Mouse (Mus musculus): ENCODE data around the gene Slc44a2. TPM values are rescaled to one million over a fixed set of nuclear protein-coding genes. Genes with fewer than 3 reads are reported as not detected.

The Slc44a2 gene
- polyA plus RNA-seq, 1 experiment from 2014 or later, result 14.4 TPM

DNA sequence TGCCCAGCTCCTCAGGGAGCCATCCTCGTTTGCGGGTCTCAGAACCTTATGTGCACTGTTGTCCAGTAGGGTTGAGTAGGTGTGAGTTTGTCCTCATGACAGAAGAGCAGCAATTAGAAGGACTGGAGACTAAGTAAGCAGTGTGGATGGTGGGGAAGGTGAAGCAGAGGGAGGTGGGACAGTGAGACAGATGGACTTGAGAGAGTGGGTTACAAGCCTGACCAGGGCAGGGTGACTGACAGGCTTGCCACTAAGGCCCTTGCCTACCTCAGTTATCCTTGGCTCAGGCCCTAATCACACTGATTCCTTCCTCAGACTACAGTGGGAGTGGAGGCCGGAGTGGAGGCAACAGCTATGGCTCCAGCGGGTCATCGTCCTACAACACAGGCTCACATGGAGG is 83.2 kb downstream of the Slc44a2 start:
- H3K9me3 ChIP-seq (ENCODE audit: low read length), result no peaks in the 10 kb centered on the region
- no peak overlapping the region for H3K9ac ChIP-seq (replicated peaks)
- DNase-seq, result no peak
- 0 out of 2 replicates have a peak, but pooled peaks cover 2% of the 10 kb centered on the region for H3K4me1 ChIP-seq (ENCODE audit: insufficient read depth)
- no peak for ATAC-seq
- no peaks in the 10 kb centered on the region for H3K27me3 ChIP-seq (ENCODE audit: insufficient read depth, low read length)
- TF ChIP-seq EP300 (IDR thresholded peaks at IDR 0.05; ENCODE audit: low read depth) (no peak), CTCF (IDR thresholded peaks at IDR 0.05; ENCODE audit: low read depth) (no peak)
- 92% methylated on average over 5 of the region's 5 CpGs for WGBS (ENCODE audit: insufficient replicate concordance)
- H3K27ac ChIP-seq (ENCODE audit: low read depth), result no peak overlapping the region
- peaks cover 61% of the 10 kb centered on the region for H3K36me3 ChIP-seq (replicated peaks; ENCODE audit: insufficient read depth, low read length)
- no peak overlapping the region for H3K4me2 ChIP-seq (ENCODE audit: low read depth, low read length)
- no peak overlapping the region for H3K4me3 ChIP-seq (ENCODE audit: low read depth, low read length)

Other genes with a start within 250 kb of the Slc44a2 start
- gene Gm49373, start 247.6 kb upstream of the Slc44a2 start, polyA plus RNA-seq (2015; fragmentation: Nextera tagmentation; extraction: Ambion mirVana), result 0.06 and 0.11 TPM in 2 replicates
- gene Fdx1l, start 247.1 kb upstream of the Slc44a2 start, polyA plus RNA-seq (2015; fragmentation: Nextera tagmentation; extraction: Ambion mirVana), result 26.7 and 29.9 TPM in 2 replicates
- 0.40 and 0.61 TPM in 2 replicates for gene Gm38431, start 228.7 kb upstream of the Slc44a2 start, polyA plus RNA-seq (2015; fragmentation: Nextera tagmentation; extraction: Ambion mirVana)
- gene Raver1, start 228.7 kb upstream of the Slc44a2 start, polyA plus RNA-seq (2015; fragmentation: Nextera tagmentation; extraction: Ambion mirVana), result 8.3 and 9.5 TPM in 2 replicates
- gene Tyk2, start 189.5 kb upstream of the Slc44a2 start, polyA plus RNA-seq (2015; fragmentation: Nextera tagmentation; extraction: Ambion mirVana), result 4.5 and 5.4 TPM in 2 replicates
- 81.1 and 84.1 TPM in 2 replicates for gene Cdc37, start 170.7 kb upstream of the Slc44a2 start, polyA plus RNA-seq (2015; fragmentation: Nextera tagmentation; extraction: Ambion mirVana)
- 1.4 and 1.5 TPM in 2 replicates for gene Pde4a, start 155.0 kb upstream of the Slc44a2 start, polyA plus RNA-seq (2015; fragmentation: Nextera tagmentation; extraction: Ambion mirVana)
- 22.9 and 26.5 TPM in 2 replicates for gene Keap1, start 81.3 kb upstream of the Slc44a2 start, polyA plus RNA-seq (2015; fragmentation: Nextera tagmentation; extraction: Ambion mirVana)
- gene S1pr5, start 72.3 kb upstream of the Slc44a2 start, polyA plus RNA-seq (2015; fragmentation: Nextera tagmentation; extraction: Ambion mirVana), result 0.08 and 0.17 TPM in 2 replicates
- 49.3 and 51.2 TPM in 2 replicates for gene Atg4d, start 55.4 kb upstream of the Slc44a2 start, polyA plus RNA-seq (2015; fragmentation: Nextera tagmentation; extraction: Ambion mirVana)
- gene Kri1, start 32.7 kb upstream of the Slc44a2 start, polyA plus RNA-seq (2015; fragmentation: Nextera tagmentation; extraction: Ambion mirVana), result 4.7 and 5.3 TPM in 2 replicates
- 74.3 and 76.6 TPM in 2 replicates for gene Cdkn2d, start 29.3 kb upstream of the Slc44a2 start, polyA plus RNA-seq (2015; fragmentation: Nextera tagmentation; extraction: Ambion mirVana)
- 0.32 and 0.54 TPM in 2 replicates for gene Ap1m2, start 8.4 kb upstream of the Slc44a2 start, polyA plus RNA-seq (2015; fragmentation: Nextera tagmentation; extraction: Ambion mirVana)
- gene Ilf3, start 47.2 kb downstream of the Slc44a2 start, polyA plus RNA-seq (2015; fragmentation: Nextera tagmentation; extraction: Ambion mirVana), result 19.1 and 23.5 TPM in 2 replicates
- 11.3 and 13.7 TPM in 2 replicates for gene Qtrt1, start 91.1 kb downstream of the Slc44a2 start, polyA plus RNA-seq (2015; fragmentation: Nextera tagmentation; extraction: Ambion mirVana)
- 29.5 and 35.2 TPM in 2 replicates for gene Dnm2, start 104.2 kb downstream of the Slc44a2 start, polyA plus RNA-seq (2015; fragmentation: Nextera tagmentation; extraction: Ambion mirVana)
- 34.6 and 38.0 TPM in 2 replicates for gene Tmed1, start 189.6 kb downstream of the Slc44a2 start, polyA plus RNA-seq (2015; fragmentation: Nextera tagmentation; extraction: Ambion mirVana)
- 13.6 and 14.2 TPM in 2 replicates for gene AB124611, start 205.5 kb downstream of the Slc44a2 start, polyA plus RNA-seq (2015; fragmentation: Nextera tagmentation; extraction: Ambion mirVana)
- 8.6 TPM in 2 replicates for gene Carm1, start 226.2 kb downstream of the Slc44a2 start, polyA plus RNA-seq (2015; fragmentation: Nextera tagmentation; extraction: Ambion mirVana)